Mouse (Mus musculus): ENCODE results near the gene Esm1.
"Not testable (repeated sequence)": the region's sequence is repeated elsewhere in the genome, so short reads cannot be mapped to it uniquely, and the experiment has no call there.

The Esm1 gene

DNA sequence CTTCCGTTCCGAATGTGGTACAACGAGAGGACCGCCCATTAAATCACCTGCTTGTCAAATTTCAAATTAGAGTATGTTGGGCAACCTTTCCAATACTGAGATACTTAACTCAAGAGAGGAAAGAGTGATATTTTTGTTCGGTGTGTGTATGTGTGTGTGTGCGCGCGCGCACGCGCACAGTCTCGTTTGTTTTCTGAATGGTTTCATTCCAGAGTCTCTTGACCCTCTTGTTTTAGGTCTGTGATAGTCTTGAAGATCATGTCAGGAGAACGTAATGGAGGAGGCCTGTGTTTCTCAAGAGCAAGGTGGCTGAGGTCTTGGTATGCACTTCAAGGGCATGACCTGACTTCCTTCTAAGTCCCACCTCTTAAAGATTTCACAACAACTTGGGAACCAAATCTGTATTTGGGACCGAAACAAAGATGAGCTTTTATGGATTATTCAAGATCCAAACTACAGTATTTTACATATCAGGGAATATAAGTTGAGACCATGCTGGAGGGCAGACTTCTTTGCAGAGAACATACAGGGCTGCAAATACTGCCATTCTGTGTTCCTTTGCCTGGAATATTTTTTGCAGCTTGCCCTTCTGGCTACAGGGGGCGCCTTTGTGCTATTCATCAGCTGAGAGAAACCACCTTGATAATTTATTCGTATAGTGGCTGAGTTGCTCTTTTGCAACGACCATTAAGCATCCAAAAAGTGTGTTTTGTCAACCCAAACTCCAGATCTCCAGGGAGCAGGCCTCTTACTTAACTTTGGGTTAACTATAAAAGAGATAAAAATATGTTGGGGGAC, 18.4 kb downstream of the Esm1 start:
- peak; percentile 13 to 19 for DNase-seq

DNA sequence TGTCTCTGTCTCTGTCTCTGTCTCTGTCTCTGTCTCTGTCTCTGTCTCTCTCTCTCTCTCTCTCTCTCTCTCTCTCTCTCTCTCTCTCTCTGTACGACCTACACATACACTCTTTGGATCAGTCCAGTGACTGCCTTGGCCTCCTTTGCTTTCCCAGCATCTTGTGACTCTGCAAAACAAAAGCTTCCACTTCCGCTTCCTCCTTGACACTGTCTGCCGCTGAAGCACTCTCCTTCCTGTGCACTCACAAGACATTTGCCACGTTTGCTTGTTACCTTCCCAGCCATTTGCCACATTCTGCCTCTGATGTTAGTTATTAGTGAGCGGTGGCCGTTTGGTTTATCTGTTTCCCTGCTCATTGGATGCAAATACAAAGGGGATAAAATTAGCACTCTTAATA, 32.7 kb downstream of the Esm1 start:
- peak in 1 of 2 experiments; percentile 9 for DNase-seq

DNA sequence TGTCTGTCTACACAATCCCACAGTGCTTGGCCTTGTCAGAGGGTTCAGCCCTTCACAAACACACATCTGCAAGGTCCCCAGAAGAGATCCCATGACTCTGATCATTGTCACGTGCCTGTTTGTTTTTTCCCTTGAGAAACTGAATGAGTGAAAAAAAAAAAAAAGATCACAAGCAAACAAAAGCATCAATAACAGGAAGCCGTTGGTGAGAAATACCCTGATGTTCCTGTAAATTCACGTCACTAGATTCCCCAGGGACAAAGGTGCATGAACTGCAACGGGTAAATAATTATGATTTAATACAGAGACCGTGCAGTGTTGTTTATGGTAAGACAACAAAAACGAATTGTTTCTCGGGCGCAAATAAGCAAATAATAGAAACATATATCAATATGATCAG, 35.6 kb downstream of the Esm1 start:
- no peak for DNase-seq

- not testable (repeated sequence) for DNase-seq
These were observed 43.1 kb downstream of the Esm1 start for GRCm38 (mm10) chr13:113252580-113252979.

- DNase-seq = no peak
These were observed 47.3 kb downstream of the Esm1 start for GRCm38 (mm10) chr13:113256766-113257165.

DNA sequence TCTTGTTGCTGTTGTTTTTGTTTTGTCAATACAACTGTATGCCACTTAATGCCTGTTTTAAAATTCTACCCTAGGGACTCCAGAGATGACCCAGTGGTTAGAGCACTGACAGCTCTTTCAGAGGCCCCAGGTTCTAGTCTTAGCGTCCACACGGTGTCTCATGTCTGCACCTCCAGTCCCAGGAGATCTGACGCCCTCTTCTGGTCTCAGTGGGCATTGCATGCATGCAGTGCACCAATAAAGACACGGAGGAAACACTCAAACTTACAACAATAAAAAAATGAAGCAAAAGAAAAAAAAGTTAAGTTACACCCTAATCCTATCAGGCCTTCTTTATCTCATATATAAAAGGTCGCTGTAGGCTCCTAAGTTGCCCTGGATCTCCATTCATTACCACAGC, 47.7 kb downstream of the Esm1 start:
- peak; percentile 31 to 33 for DNase-seq

GRCm38 (mm10) chr13:113259237-113259636, 49.8 kb downstream of the Esm1 start:
- DNase-seq = no peak

- DNase-seq = no peak
These were observed 53.4 kb downstream of the Esm1 start for GRCm38 (mm10) chr13:113262822-113263221.

DNA sequence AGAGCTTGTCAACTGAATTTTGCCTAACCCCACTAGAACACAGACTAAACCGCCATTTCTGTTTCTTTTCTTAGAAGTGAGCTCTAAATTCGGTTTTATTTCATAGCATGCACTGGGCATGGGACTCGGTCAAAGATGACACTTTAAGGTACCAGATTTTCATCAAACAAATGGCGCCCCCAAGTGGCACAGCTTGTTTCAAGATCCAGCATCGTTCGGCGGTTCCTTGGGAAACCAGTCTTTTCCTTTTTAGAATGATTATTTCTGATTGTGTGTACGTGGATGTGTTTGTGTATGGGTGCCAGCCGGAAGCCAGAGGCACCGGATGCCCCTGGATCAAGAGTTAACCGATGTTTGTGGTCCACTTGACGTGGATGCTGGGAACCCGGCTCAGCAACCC, 55.8 kb downstream of the Esm1 start:
- DNase-seq = peak; percentile 27 to 43

- peak; percentile 52 to 61 for DNase-seq
These were observed 57.1 kb downstream of the Esm1 start for GRCm38 (mm10) chr13:113266495-113266951.

DNA sequence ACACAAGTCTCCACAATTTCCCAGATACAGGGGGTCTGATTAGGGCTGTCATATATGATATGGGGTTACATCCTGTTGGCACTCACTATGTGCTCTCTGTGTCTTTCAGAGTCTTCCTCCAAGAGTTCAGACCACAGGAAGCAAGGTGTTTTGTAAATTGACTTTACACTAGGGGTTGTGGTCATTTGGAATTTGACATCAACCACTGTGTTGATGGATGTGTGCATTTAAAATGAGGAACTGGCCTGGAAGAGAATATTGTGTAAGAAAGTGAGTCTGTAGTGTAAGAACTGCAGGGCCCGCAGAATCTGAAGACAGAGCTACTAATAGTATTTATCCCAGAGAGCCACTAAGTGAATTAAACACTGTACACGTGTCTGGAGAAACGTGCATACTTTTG, 57.7 kb downstream of the Esm1 start:
- no peak for DNase-seq
